Mouse (Mus musculus): ENCODE results near the gene Tm9sf3. TPM values are rescaled to one million over a fixed set of nuclear protein-coding genes. Genes with fewer than 3 reads are reported as not detected.

The Tm9sf3 gene
- polyA plus RNA-seq, 1 experiment from 2014 or later, result 137 TPM

DNA sequence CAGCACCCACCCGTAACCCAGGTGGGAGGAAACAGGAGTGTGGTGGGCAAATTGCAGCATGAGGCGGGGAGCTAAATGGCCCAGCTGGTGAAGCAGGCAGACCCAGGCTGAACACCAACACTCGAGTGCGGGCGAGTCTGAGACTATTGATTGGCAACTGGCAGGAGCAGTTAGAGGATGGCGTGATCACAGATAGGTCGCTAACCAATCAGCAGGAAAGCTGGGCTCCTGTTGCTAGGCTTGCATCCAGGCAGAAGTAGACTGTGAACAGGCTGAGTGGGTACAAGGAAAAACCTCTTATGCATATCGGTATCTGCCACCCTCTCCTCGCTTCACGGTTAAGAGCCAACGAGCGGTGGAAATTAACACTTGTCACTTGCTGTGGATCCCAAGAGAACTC is 66.2 kb downstream of the Tm9sf3 start:
- ATAC-seq (ENCODE audit: low FRiP score, low read depth), result no peak
- no peaks in the 10 kb centered on the region for H3K36me3 ChIP-seq
- no peak overlapping the region for H3K9ac ChIP-seq
- H3K27me3 ChIP-seq (replicated peaks), result no peaks in the 10 kb centered on the region
- no peak overlapping the region for H3K4me3 ChIP-seq
- 89% methylated on average over 12 of the region's 12 CpGs for WGBS
- H3K4me1 ChIP-seq, result peaks cover 7% of the 10 kb centered on the region; the same call in 1 of the 2 replicates
- H3K27ac ChIP-seq, result no peak overlapping the region
- no peaks in the 10 kb centered on the region for H3K9me3 ChIP-seq
- no peak overlapping the region for H3K4me2 ChIP-seq (replicated peaks)

DNA sequence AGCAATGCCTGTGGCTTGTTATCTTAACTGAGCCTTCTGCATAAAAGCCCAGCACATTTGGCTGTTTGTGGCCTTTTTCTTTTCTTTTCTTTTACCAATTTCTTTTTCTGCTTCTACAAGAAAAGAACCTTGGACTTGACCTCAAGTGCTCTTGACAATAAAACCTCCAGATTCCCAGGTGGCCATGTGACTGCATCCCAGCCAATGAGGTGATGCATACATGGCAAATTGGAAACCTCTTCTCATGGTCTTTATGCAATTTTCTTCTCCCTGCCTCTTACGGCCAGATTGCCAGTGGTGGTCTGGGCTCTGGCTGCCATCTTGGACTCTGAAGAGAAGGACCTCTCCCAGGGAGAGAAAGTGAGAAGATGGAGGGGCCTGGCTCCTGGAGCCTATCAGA is 70.4 kb downstream of the Tm9sf3 start:
- no peak overlapping the region for H3K27ac ChIP-seq
- H3K27me3 ChIP-seq (replicated peaks), result no peaks in the 10 kb centered on the region
- H3K4me3 ChIP-seq, result no peak overlapping the region
- no peaks in the 10 kb centered on the region for H3K9me3 ChIP-seq
- peaks cover 38% of the 10 kb centered on the region for H3K4me1 ChIP-seq
- no peak overlapping the region for H3K4me2 ChIP-seq (replicated peaks)
- H3K9ac ChIP-seq, result no peak overlapping the region
- 90% methylated on average over 1 of the region's 1 CpGs for WGBS
- no peaks in the 10 kb centered on the region for H3K36me3 ChIP-seq
- ATAC-seq (ENCODE audit: low FRiP score, low read depth), result no peak

DNA sequence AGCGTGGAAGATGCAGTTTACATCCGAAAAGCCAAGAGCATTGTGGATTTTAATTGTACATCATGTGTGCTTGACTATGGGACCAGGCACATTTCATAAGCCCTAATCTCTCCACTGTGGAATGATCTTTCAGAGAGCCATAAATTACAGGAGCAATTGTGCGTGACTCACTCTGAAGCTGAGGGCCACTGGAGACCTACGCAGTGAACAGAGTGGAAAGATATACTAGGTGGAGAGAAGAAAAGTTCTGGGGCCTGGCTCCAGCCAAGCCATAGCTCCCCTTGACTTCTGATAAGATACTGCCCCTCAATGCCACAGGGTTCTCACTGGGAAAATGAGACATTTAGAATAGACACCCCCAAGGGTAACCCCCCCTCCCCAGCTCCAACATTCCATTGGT is 70.8 kb downstream of the Tm9sf3 start:
- Histone ChIP-seq H3K4me3 (no peak overlapping the region), H3K36me3 (no peaks in the 10 kb centered on the region), H3K4me1 (peaks cover 38% of the 10 kb centered on the region), H3K9me3 (no peaks in the 10 kb centered on the region), H3K4me2 (replicated peaks) (no peak overlapping the region), H3K9ac (no peak overlapping the region), H3K27me3 (replicated peaks) (no peaks in the 10 kb centered on the region), H3K27ac (no peak overlapping the region)
- ATAC-seq (ENCODE audit: low FRiP score, low read depth), result no peak
- WGBS, result 52% methylated on average over 4 of the region's 4 CpGs

DNA sequence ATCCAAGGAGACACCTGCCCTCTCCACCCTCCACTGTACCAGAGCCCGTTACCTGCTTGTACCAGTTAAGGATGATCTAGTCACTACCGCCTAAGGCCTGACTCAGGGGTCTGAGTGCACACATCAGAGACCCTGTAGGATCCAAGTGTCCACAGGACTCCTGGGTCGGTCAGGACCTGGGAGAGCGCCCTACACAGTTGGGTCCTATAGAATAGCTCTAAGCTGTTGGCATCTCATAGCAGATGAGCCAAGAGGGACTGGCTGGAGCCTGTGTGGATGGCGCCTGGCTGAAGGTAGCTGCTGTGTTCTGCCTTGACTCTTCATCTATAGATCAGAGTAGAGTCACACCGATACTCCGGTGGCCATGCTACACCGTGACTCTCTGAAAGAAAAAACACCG is 72.1 kb downstream of the Tm9sf3 start:
- H3K9me3 ChIP-seq, result no peaks in the 10 kb centered on the region
- H3K4me2 ChIP-seq (replicated peaks), result no peak overlapping the region
- WGBS, result 75% methylated on average over 9 of the region's 9 CpGs
- H3K4me3 ChIP-seq, result no peak overlapping the region
- H3K9ac ChIP-seq, result no peak overlapping the region
- H3K36me3 ChIP-seq, result no peaks in the 10 kb centered on the region
- no peak overlapping the region for H3K27ac ChIP-seq
- peaks cover 38% of the 10 kb centered on the region for H3K4me1 ChIP-seq
- peak; percentile 26; the same call in 1 of the 2 replicates for ATAC-seq (ENCODE audit: low FRiP score, low read depth)
- H3K27me3 ChIP-seq (replicated peaks), result no peaks in the 10 kb centered on the region

DNA sequence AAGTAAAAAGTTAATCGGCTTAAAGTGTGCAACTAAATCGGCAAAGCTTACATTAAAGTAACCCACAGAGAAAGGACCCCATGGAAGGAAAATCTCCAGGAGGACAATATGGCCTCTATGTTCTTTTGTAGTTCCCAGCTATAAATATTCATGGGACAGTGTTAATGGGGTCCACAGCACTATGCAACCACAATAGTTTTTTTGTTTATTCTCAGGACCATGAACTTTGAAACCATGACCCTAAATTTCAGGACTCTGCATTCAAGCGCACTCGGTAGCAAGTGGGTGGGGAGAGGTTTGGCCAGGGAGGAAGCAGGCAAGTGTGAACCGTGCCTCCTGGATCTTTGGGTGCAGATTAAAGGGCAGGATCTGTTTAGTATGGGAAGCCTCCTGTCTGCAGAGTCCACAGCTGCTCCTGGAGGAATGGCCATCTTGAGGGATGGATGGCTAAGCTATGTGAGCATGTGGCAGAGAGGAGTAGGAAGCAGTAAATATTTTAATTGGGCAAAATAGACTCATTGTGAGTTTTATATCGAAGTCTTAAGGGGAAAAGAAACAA is 72.8 kb downstream of the Tm9sf3 start:
- Histone ChIP-seq H3K4me2 (replicated peaks) (no peak overlapping the region), H3K4me3 (no peak overlapping the region), H3K27me3 (replicated peaks) (no peaks in the 10 kb centered on the region), H3K36me3 (no peaks in the 10 kb centered on the region), H3K27ac (no peak overlapping the region), H3K4me1 (peaks cover 38% of the 10 kb centered on the region), H3K9ac (no peak overlapping the region), H3K9me3 (no peaks in the 10 kb centered on the region)
- 24% methylated on average over 6 of the region's 6 CpGs for WGBS
- peak; percentile 85 for ATAC-seq (ENCODE audit: low FRiP score, low read depth)

DNA sequence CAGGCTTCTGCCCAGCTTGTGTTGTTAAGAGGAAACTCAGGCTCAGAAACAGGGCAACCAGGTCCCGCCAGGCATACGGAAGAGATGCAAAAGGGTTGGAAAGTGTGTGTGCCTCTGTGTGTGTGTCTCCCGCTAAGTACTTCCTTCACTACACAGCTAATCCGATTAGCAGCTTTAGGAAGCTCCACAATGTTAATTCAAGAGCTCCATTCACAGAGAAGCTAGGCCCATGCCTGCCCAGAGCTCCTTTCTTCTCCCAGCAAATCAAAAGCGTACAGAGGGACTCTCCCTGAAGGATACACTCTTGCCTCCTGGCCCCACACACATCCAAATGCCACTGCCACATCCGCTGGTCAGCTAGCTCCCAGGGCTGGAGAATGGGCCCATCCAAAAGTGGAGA is 86.5 kb downstream of the Tm9sf3 start:
- Histone ChIP-seq H3K36me3 (no peaks in the 10 kb centered on the region; the same call in 1 of the 2 replicates), H3K4me2 (replicated peaks) (no peak overlapping the region), H3K4me1 (no peaks in the 10 kb centered on the region), H3K27ac (no peak overlapping the region), H3K9ac (no peak overlapping the region), H3K4me3 (no peak overlapping the region), H3K9me3 (no peaks in the 10 kb centered on the region), H3K27me3 (replicated peaks) (no peaks in the 10 kb centered on the region)
- WGBS, result 68% methylated on average over 6 of the region's 6 CpGs
- no peak for ATAC-seq (ENCODE audit: low FRiP score, low read depth)

DNA sequence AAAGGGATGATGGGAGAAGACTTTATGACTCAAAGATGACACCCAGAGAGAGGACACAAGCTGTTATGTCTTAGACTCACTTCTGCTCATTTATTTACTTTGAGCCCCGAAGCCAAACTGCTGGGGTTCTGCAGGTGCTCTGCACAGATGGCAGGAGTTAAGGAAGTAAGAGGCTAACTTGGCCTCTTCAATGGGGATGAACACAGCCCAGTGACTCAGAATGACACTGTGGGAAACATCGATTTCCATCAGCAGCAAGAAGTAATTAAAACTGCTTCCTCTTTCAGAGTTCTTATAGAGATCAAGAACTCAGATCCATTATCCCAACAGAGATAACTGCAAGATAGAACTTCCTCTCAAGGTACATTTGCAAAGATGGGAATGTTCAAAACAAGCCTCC is 86.9 kb downstream of the Tm9sf3 start:
- Histone ChIP-seq H3K4me2 (replicated peaks) (no peak overlapping the region), H3K27ac (no peak overlapping the region), H3K4me1 (no peaks in the 10 kb centered on the region), H3K9me3 (no peaks in the 10 kb centered on the region), H3K4me3 (no peak overlapping the region), H3K36me3 (no peaks in the 10 kb centered on the region), H3K27me3 (replicated peaks) (no peaks in the 10 kb centered on the region), H3K9ac (no peak overlapping the region)
- no peak for ATAC-seq (ENCODE audit: low FRiP score, low read depth)
- WGBS, result 82% methylated on average over 2 of the region's 2 CpGs

DNA sequence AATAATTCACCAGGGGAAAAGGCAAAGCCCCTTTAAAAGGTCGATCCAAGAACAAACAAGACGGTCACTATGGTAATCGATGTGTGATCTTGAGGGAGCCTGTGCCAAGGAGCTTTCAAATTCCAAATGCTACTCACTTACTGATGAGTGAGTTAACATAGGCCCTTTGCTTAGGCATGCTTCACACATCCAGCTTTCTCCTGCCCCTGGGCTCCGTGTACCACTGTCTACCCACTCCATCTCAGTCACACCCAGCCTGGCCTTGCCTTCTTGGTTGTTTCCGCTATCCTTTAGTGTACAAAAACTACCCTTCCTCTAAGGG is 97.9 kb downstream of the Tm9sf3 start:
- no peak overlapping the region for H3K27ac ChIP-seq
- no peak overlapping the region for H3K4me3 ChIP-seq
- no peaks in the 10 kb centered on the region for H3K9me3 ChIP-seq
- H3K4me1 ChIP-seq, result peaks cover 23% of the 10 kb centered on the region
- WGBS, result 79% methylated on average over 5 of the region's 5 CpGs
- no peak overlapping the region for H3K9ac ChIP-seq
- H3K27me3 ChIP-seq (replicated peaks), result no peaks in the 10 kb centered on the region
- ATAC-seq (ENCODE audit: low FRiP score, low read depth), result no peak
- no peaks in the 10 kb centered on the region for H3K36me3 ChIP-seq
- no peak overlapping the region for H3K4me2 ChIP-seq (replicated peaks)

DNA sequence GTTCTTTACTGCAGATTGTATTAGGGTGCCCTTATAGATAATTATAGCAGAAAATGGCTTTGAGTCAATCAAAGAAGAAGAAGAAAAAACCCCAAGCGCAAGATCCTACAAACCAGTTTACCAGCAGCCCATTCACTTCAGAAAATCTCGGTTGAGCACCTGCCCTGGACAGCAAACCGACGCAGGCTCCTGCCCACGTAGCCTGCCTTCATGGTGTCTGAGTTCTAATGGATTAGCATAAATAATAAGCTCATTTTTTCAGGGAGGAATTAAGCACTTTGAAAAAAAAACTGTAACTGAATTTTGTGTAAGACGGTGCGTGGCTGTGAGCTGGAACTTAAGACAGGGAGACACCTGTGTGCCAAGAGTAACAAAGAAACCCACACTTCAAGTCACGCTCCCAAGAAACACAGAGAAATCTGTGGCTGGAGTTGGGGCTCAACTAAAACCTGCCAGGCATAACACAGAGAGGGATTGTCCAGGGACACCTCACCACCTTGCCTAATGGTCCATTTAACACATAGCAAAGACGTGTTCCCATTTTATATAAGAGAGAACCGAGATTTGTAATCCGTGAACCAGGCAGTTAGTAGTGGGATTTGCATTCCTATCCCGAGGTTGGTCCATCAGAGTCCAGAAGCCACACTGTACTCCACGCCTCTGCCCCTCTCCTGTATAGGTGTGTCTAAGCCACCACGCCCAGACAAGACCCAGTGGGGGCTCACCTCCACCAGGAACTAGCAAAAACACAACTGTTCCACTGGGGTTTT is 98.5 kb downstream of the Tm9sf3 start:
- Histone ChIP-seq H3K27ac (no peak overlapping the region), H3K9ac (no peak overlapping the region), H3K4me2 (replicated peaks) (no peak overlapping the region), H3K36me3 (no peaks in the 10 kb centered on the region), H3K27me3 (replicated peaks) (no peaks in the 10 kb centered on the region), H3K9me3 (no peaks in the 10 kb centered on the region), H3K4me1 (peaks cover 23% of the 10 kb centered on the region), H3K4me3 (no peak overlapping the region)
- no peak for ATAC-seq (ENCODE audit: low FRiP score, low read depth)
- 59% methylated on average over 14 of the region's 14 CpGs for WGBS

DNA sequence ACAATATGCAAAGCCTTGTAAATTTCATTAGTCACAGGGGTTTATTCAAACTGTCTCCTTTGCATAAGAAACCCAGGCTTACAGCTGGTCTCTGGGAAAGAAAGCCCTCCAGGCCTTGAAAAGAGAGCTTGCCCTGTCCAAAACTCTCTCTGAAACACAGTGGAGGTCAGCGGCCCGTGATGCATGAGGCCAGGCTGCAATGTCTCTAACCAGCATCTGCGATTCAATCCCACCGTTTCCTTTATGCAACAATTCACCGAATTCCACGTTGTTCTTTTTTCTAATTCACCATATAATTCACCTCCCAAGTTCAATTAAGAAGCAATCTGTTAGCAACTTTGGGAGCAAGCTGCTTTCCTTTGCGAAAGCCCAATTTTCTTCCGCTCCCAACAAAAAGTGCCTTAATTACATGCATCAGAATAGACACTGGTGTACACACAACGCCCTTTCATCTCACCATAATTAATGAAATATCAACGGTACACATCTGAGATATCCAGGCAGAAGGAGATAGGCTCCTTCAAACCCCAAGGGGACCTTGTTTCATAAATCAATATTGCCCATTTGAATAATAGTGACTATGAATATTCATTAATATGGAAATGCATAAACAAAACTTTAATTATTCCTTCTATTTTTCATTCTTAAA is 99.2 kb downstream of the Tm9sf3 start:
- Histone ChIP-seq H3K9me3 (no peaks in the 10 kb centered on the region), H3K9ac (no peak overlapping the region), H3K4me3 (no peak overlapping the region), H3K36me3 (no peaks in the 10 kb centered on the region), H3K4me2 (replicated peaks) (no peak overlapping the region), H3K4me1 (peaks cover 23% of the 10 kb centered on the region), H3K27ac (no peak overlapping the region), H3K27me3 (replicated peaks) (no peaks in the 10 kb centered on the region)
- WGBS, result 31% methylated on average over 10 of the region's 10 CpGs
- ATAC-seq (ENCODE audit: low FRiP score, low read depth), result peak; percentile 77
